Mouse (Mus musculus): ENCODE measurements around the gene Tnfsf18.

- TF ChIP-seq CTCF (IDR thresholded peaks at IDR 0.05; ENCODE audit: low read depth): no peak
- no peak for TF ChIP-seq EP300 (IDR thresholded peaks at IDR 0.05; ENCODE audit: low read depth)
These were observed 57.6 kb downstream of the Tnfsf18 start for GRCm38 (mm10) chr1:161552098-161552497.
